Comparison of ENCODE assay signal across 9 mouse cellular contexts in genomic region chr13:109230335-109230987, GRCm38 (mm10).
A peak's percentile ranks its signal among the peaks of the same experiment; 100 is the strongest.
DNase-seq lines count a peak whose midpoint lies in the region; ATAC-seq lines count a peak whose summit lies in the region.
"Had no signal": no experiment of that assay in that cellular context is flagged by ENCODE, and none has a peak within 500 bp of the region (broad histone marks: within the 10 kb centered on the region; RNA-seq: fewer than 3 reads in every experiment).

No protein-coding gene starts in this region.

- H3K4me2 ChIP-seq in liver, embryonic 15.5 days, result peak overlapping the region; percentile 59

- peak overlapping the region; percentile 42; the same call in 1 of the 2 replicates for H3K27ac ChIP-seq in heart, embryonic 10.5 days
- no peak overlapping the region for H3K27ac ChIP-seq in liver, embryonic 15.5 days (replicated peaks)

- ATAC-seq in liver, embryonic 15.5 days (ENCODE audit: insufficient read depth), result no peak

- 72% methylated on average over 13 of the region's 13 CpGs for WGBS in heart, embryonic 10.5 days
- 10% methylated on average over 13 of the region's 13 CpGs for WGBS in liver, embryonic 15.5 days (ENCODE audit: insufficient replicate concordance)

- H3K9me3 ChIP-seq in heart, embryonic 10.5 days, result no peaks in the 10 kb centered on the region
- H3K9me3 ChIP-seq in liver, embryonic 15.5 days (replicated peaks), result no peaks in the 10 kb centered on the region

- no peak for DNase-seq in heart, embryonic 10.5 days (ENCODE audit: low spot score)
- no peak for DNase-seq in heart, postnatal 4 days
- DNase-seq in thymus, postnatal 0 days (ENCODE audit: low spot score), result peak; percentile 66
- no peak for DNase-seq in thymus, adult 18-20 months
- DNase-seq in thymus, postnatal 36 days, result peak; percentile 28 to 31
- no peak for DNase-seq in urinary bladder, adult 2 months (ENCODE audit: low spot score)
- no peak for DNase-seq in embryo, embryonic 10 days (ENCODE audit: low spot score)
- DNase-seq: layer of hippocampus, postnatal 36 days had no signal

- H3K36me3 ChIP-seq in heart, embryonic 10.5 days, result no peaks in the 10 kb centered on the region
- no peaks in the 10 kb centered on the region for H3K36me3 ChIP-seq in liver, embryonic 15.5 days (replicated peaks)

- H3K4me3 ChIP-seq in heart, embryonic 10.5 days, result no peak overlapping the region
- H3K4me3 ChIP-seq in liver, embryonic 15.5 days (replicated peaks), result 0 out of 2 replicates have a peak overlapping the region, but pooled peaks have one; percentile 6

- no peak overlapping the region for H3K9ac ChIP-seq in liver, embryonic 15.5 days

- H3K27me3 ChIP-seq in heart, embryonic 10.5 days (ENCODE audit: insufficient read depth, poor library complexity, severe bottlenecking), result no peaks in the 10 kb centered on the region
- H3K27me3 ChIP-seq in liver, embryonic 15.5 days, result no peaks in the 10 kb centered on the region

- peaks cover 27% of the 10 kb centered on the region for H3K4me1 ChIP-seq in heart, embryonic 10.5 days
- H3K4me1 ChIP-seq in liver, embryonic 15.5 days (replicated peaks), result peaks cover 25% of the 10 kb centered on the region

Comparison
In these comparisons a context has a peak if more than half of its experiments do, and no peak if none do; other contexts are left out.
1. DNase-seq: peak in thymus, postnatal 0 days (single experiment) and thymus, postnatal 36 days (2 of 2); none in heart, embryonic 10.5 days (single experiment), heart, postnatal 4 days (single experiment), thymus, adult 18-20 months (0 of 2), urinary bladder, adult 2 months (single experiment) and embryo, embryonic 10 days (single experiment).